ENCODE assay signal across 9 mouse cellular contexts in genomic region chr7:35636229-35636628, GRCm38 (mm10). TPM values are rescaled to one million over a fixed set of nuclear protein-coding genes. Genes with fewer than 3 reads are reported as not detected.
A peak's percentile ranks its signal among the peaks of the same experiment; 100 is the strongest.
DNase-seq lines count a peak whose midpoint lies in the region; ATAC-seq and TF ChIP-seq lines count a peak whose summit lies in the region.
"Had no signal": no experiment of that assay in that cellular context is flagged by ENCODE, and none has a peak within 500 bp of the region (broad histone marks: within the 10 kb centered on the region; RNA-seq: fewer than 3 reads in every experiment).

No protein-coding gene starts in this region.

- no peak for TF ChIP-seq POLR2A in kidney, adult 2 months (IDR thresholded peaks at IDR 0.05; ENCODE audit: low read depth, low read length)

- peak; percentile 42 for TF ChIP-seq CTCF in kidney, adult 2 months (conservative IDR thresholded peaks at IDR 0.05; ENCODE audit: insufficient read depth, insufficient read length, low read depth, low read length)
- peak; percentile 81 for TF ChIP-seq CTCF in midbrain, postnatal 0 days (IDR thresholded peaks at IDR 0.05)

- WGBS in kidney, adult 2 months: 47% methylated on average over 6 of the region's 6 CpGs
- 61% methylated on average over 6 of the region's 6 CpGs for WGBS in midbrain, postnatal 0 days

- no peak overlapping the region for H3K9ac ChIP-seq in midbrain, postnatal 0 days (replicated peaks; ENCODE audit: low read length, poor library complexity, severe bottlenecking)

- DNase-seq in adrenal gland, postnatal 14 days: peak; percentile 38
- no peak for DNase-seq in adrenal gland, postnatal 4 days (ENCODE audit: low spot score in 2 of 2)
- DNase-seq in kidney, adult 2 months: peak; percentile 24
- no peak for DNase-seq in kidney, adult 9 months
- DNase-seq in 416B (ENCODE audit: low read depth): peak; percentile 28
- DNase-seq in embryo, embryonic 10 days (ENCODE audit: low spot score): peak; percentile 51
- peak; percentile 55 for DNase-seq in midbrain, postnatal 0 days (ENCODE audit: low spot score)

- ATAC-seq in midbrain, postnatal 0 days (ENCODE audit: low FRiP score): no peak
- no peak for ATAC-seq in megakaryocyte, adult 5-6 weeks (ENCODE audit: poor library complexity, severe bottlenecking)

- no peak overlapping the region for H3K4me2 ChIP-seq in midbrain, postnatal 0 days (ENCODE audit: low read depth, low read length, poor library complexity, severe bottlenecking)

- no peaks in the 10 kb centered on the region for H3K4me1 ChIP-seq in kidney, adult 2 months (ENCODE audit: control insufficient read depth, insufficient read depth, low read length)
- no peaks in the 10 kb centered on the region for H3K4me1 ChIP-seq in midbrain, postnatal 0 days (ENCODE audit: insufficient read depth, low read length)

- H3K27me3 ChIP-seq in kidney, adult 2 months (replicated peaks; ENCODE audit: control insufficient read depth, insufficient read depth, low read length): no peaks in the 10 kb centered on the region
- no peaks in the 10 kb centered on the region for H3K27me3 ChIP-seq in midbrain, postnatal 0 days (ENCODE audit: insufficient read depth, low read length)

- H3K27ac ChIP-seq in kidney, adult 2 months (ENCODE audit: insufficient read depth, low read depth, low read length): no peak overlapping the region
- no peak overlapping the region for H3K27ac ChIP-seq in midbrain, postnatal 0 days (ENCODE audit: low read depth, low read length)
- H3K27ac ChIP-seq: macrophage had no signal

- H3K4me3 ChIP-seq in kidney, adult 2 months (ENCODE audit: insufficient read depth, low read depth, low read length): no peak overlapping the region
- no peak overlapping the region for H3K4me3 ChIP-seq in midbrain, postnatal 0 days (ENCODE audit: low read depth, low read length)

- H3K36me3 ChIP-seq in kidney, adult 2 months (ENCODE audit: control insufficient read depth, insufficient read depth, low read length): no peaks in the 10 kb centered on the region; the same call in 1 of the 2 replicates
- H3K36me3 ChIP-seq in midbrain, postnatal 0 days (ENCODE audit: insufficient read depth, low read length): peaks cover 46% of the 10 kb centered on the region

- H3K9me3 ChIP-seq in midbrain, postnatal 0 days (ENCODE audit: low read length): no peaks in the 10 kb centered on the region

RNA-seq across cellular contexts. Expression of gene Pdcd5, which starts 11.1 kb away (rescaled TPM):
- total RNA-seq in adrenal gland, postnatal 14 days (2021): 84.8 and 103 TPM in 2 replicates
- 100 to 1,000 TPM; 104 to 117 TPM for total RNA-seq in adrenal gland, postnatal 4 days (2021)
- polyA plus RNA-seq in kidney, adult 2 months (2012; rRNA removed): 56.9 and 57.4 TPM in 2 replicates
- total RNA-seq in midbrain, postnatal 0 days (2014; rRNA removed): 53.3 and 78.3 TPM in 2 replicates
- 255 and 280 TPM in 2 replicates for polyA plus RNA-seq in midbrain, postnatal 0 days (2015; fragmentation: Nextera tagmentation; extraction: Ambion mirVana)
- total RNA-seq in megakaryocyte, adult 5-6 weeks (2015): 76.4 and 86.1 TPM in 2 replicates
- 36.6 and 52.4 TPM in 2 replicates for total RNA-seq in megakaryocyte, adult 5-6 weeks (2017)

RNA-seq across cellular contexts. Expression of gene Ankrd27, which starts 50.2 kb away (rescaled TPM):
- 30.7 and 33.6 TPM in 2 replicates for total RNA-seq in adrenal gland, postnatal 14 days (2021)
- total RNA-seq in adrenal gland, postnatal 4 days (2021): 10 to 100 TPM; 31.8 to 33.8 TPM
- polyA plus RNA-seq in kidney, adult 2 months (2012; rRNA removed): 18.3 and 19.1 TPM in 2 replicates
- total RNA-seq in midbrain, postnatal 0 days (2014; rRNA removed): 17.9 and 24.7 TPM in 2 replicates
- 11.4 and 11.9 TPM in 2 replicates for polyA plus RNA-seq in midbrain, postnatal 0 days (2015; fragmentation: Nextera tagmentation; extraction: Ambion mirVana)
- 11.6 and 16.8 TPM in 2 replicates for total RNA-seq in megakaryocyte, adult 5-6 weeks (2015)
- 17.0 and 21.4 TPM in 2 replicates for total RNA-seq in megakaryocyte, adult 5-6 weeks (2017)

RNA-seq across cellular contexts. Expression of gene Rgs9bp, which starts 50.8 kb away (rescaled TPM):
- total RNA-seq in adrenal gland, postnatal 14 days (2021): 0.37 and 0.56 TPM in 2 replicates
- under 1 TPM; 0.34 to 0.39 TPM for total RNA-seq in adrenal gland, postnatal 4 days (2021)
- polyA plus RNA-seq in kidney, adult 2 months (2012; rRNA removed): 0.14 and 0.18 TPM in 2 replicates
- total RNA-seq in midbrain, postnatal 0 days (2014; rRNA removed): 0.11 and 0.24 TPM in 2 replicates
- 0.05 TPM in 1 of 2 replicates, not detected in the other for polyA plus RNA-seq in midbrain, postnatal 0 days (2015; fragmentation: Nextera tagmentation; extraction: Ambion mirVana)
- 0.09 TPM in 1 of 2 replicates, not detected in the other for total RNA-seq in megakaryocyte, adult 5-6 weeks (2015)
- 0.04 and 0.11 TPM in 2 replicates for total RNA-seq in megakaryocyte, adult 5-6 weeks (2017)

Comparison
In these comparisons a context has a peak if more than half of its experiments do, and no peak if none do; other contexts are left out.
1. DNase-seq: peak in adrenal gland, postnatal 14 days (single experiment), kidney, adult 2 months (single experiment), 416B (single experiment), embryo, embryonic 10 days (single experiment) and midbrain, postnatal 0 days (single experiment); none in adrenal gland, postnatal 4 days (0 of 2) and kidney, adult 9 months (single experiment).